Mouse (Mus musculus): Measurements from ENCODE around the gene Hdgfl1.

The Hdgfl1 gene

GRCm38 (mm10) chr13:26769955-26770354, at the start of gene Hdgfl1:
Hdgfl1 (minus strand) TSS chr13:26770165.
- in situ Hi-C loops (cut with MboI; ENCODE audit: unreplicated experiment in 2 of 2) = no loop called here

GRCm38 (mm10) chr13:26795460-26795859, 25.5 kb upstream of the Hdgfl1 start:
- in situ Hi-C loops (cut with MboI; ENCODE audit: unreplicated experiment in 2 of 2) = no loop called here

GRCm38 (mm10) chr13:26769424-26769823, 541 bp downstream of the Hdgfl1 start:
- in situ Hi-C loops (cut with MboI; ENCODE audit: unreplicated experiment in 2 of 2) = no loop called here

- in situ Hi-C loops (cut with MboI; ENCODE audit: unreplicated experiment in 2 of 2) = no loop called here
Observed at GRCm38 (mm10) chr13:26761966-26762803, 7.8 kb downstream of the Hdgfl1 start.

- in situ Hi-C loops (cut with MboI; ENCODE audit: unreplicated experiment in 2 of 2) = no loop called here
Observed at GRCm38 (mm10) chr13:26752863-26753262, 17.1 kb downstream of the Hdgfl1 start.

GRCm38 (mm10) chr13:26752414-26752813, 17.6 kb downstream of the Hdgfl1 start:
- in situ Hi-C loops (cut with MboI; ENCODE audit: unreplicated experiment in 2 of 2) = no loop called here

- in situ Hi-C loops (cut with MboI; ENCODE audit: unreplicated experiment in 2 of 2) = no loop called here
Observed at GRCm38 (mm10) chr13:26745760-26746457, 24.1 kb downstream of the Hdgfl1 start.

GRCm38 (mm10) chr13:26745059-26745759, 24.8 kb downstream of the Hdgfl1 start:
- in situ Hi-C loops (cut with MboI; ENCODE audit: unreplicated experiment in 2 of 2) = no loop called here

- in situ Hi-C loops (cut with MboI; ENCODE audit: unreplicated experiment in 2 of 2) = no loop called here
Observed at GRCm38 (mm10) chr13:26744068-26744467, 25.9 kb downstream of the Hdgfl1 start.

GRCm38 (mm10) chr13:26734981-26735380, 35.0 kb downstream of the Hdgfl1 start:
- in situ Hi-C loops (cut with MboI; ENCODE audit: unreplicated experiment in 2 of 2) = no loop called here

- in situ Hi-C loops (cut with MboI; ENCODE audit: unreplicated experiment in 2 of 2) = no loop called here
Observed at GRCm38 (mm10) chr13:26724250-26724649, 45.7 kb downstream of the Hdgfl1 start.

GRCm38 (mm10) chr13:26721333-26721732, 48.6 kb downstream of the Hdgfl1 start:
- in situ Hi-C loops (cut with MboI; ENCODE audit: unreplicated experiment in 2 of 2) = no loop called here

GRCm38 (mm10) chr13:26720917-26721316, 49.0 kb downstream of the Hdgfl1 start:
- in situ Hi-C loops (cut with MboI; ENCODE audit: unreplicated experiment in 2 of 2) = no loop called here

GRCm38 (mm10) chr13:26719146-26719715, 50.7 kb downstream of the Hdgfl1 start:
- in situ Hi-C loops (cut with MboI; ENCODE audit: unreplicated experiment in 2 of 2) = no loop called here

All from v-Abl transformed pro-B cells (cell line).